Mouse (Mus musculus) forebrain, postnatal 0 days (tissue): Measurements from ENCODE around the gene Aurka. TPM values are rescaled to one million over a fixed set of nuclear protein-coding genes. Genes with fewer than 3 reads are reported as not detected.

ENCODE experiments used
- ATAC-seq: fragments of 200-750 bp; cut with Nextera tagmentation; 2 replicates; pipeline ENCODE4 v1.8.0; 2017; ENCODE audit warnings: mild to moderate bottlenecking, moderate library complexity
- DNase-seq: peaks from one replicate; pipeline ENCODE4 v3.0.0-alpha.2; 2015
- H3K27ac ChIP-seq: fragments of 300-500 bp; sonication (generic); 2 replicates; pipeline ENCODE4 v1.5.1; 2014; ENCODE audit warnings: low read depth, mild to moderate bottlenecking, antibody characterized with exemption, low read length, moderate library complexity, mixed read lengths
- H3K27me3 ChIP-seq: fragments of 300-500 bp; sonication (generic); 2 replicates; pipeline ENCODE4 v1.6.1; 2014; ENCODE audit warnings: mild to moderate bottlenecking, low read length, mixed read lengths; ENCODE audit not compliant: insufficient read depth
- H3K36me3 ChIP-seq: fragments of 300-500 bp; sonication (generic); 2 replicates; pipeline ENCODE4 v1.6.1; 2014; ENCODE audit warnings: mild to moderate bottlenecking, moderate library complexity; ENCODE audit not compliant: insufficient read depth
- H3K4me1 ChIP-seq: fragments of 300-500 bp; sonication (generic); 2 replicates; pipeline ENCODE4 v1.6.1; 2014; ENCODE audit warnings: antibody characterized with exemption; ENCODE audit not compliant: insufficient read depth
- H3K4me2 ChIP-seq: fragments of 300-500 bp; sonication (generic); 2 replicates; pipeline ENCODE4 v1.6.1; 2014; ENCODE audit warnings: low read depth, mild to moderate bottlenecking, moderate library complexity
- H3K4me3 ChIP-seq: fragments of 300-500 bp; sonication (generic); 2 replicates; pipeline ENCODE4 v1.5.1; 2014; ENCODE audit warnings: low read depth, low read length, mixed read lengths
- H3K9ac ChIP-seq: fragments of 300-500 bp; sonication (generic); 2 replicates; pipeline ENCODE4 v1.6.1; 2014; ENCODE audit warnings: mild to moderate bottlenecking
- H3K9me3 ChIP-seq: fragments of 300-500 bp; sonication (generic); 2 replicates; pipeline ENCODE4 v1.6.1; 2016; ENCODE audit warnings: low read length
- CTCF ChIP-seq: sonication (generic); IDR thresholded peaks from 2 replicates; pipeline ENCODE4 v1.5.1; 2016; ENCODE audit warnings: antibody characterized with exemption, control low read depth, low read depth
- whole genome bisulfite sequencing: fragments of 180-500 bp; shearing (Covaris S2); extraction: QIAGEN DNeasy Blood & Tissue Kit; methylation state at CpG from one replicate; pipeline ENCODE4 v1.1.7; 2014; 5-methylcytosine and 5-hydroxymethylcytosine counted together
- polyA plus RNA-seq: library from polyadenylated mRNA; unstranded; fragments of >200 nt; fragmentation: Nextera tagmentation; extraction: Ambion mirVana; gene quantifications from 2 replicates; pipeline ENCODE4 v1.2.1, GENCODE M21; 2015
- total RNA-seq: library from RNA; depleted of rRNA; stranded (reverse); fragments of >200 nt; gene quantifications from 2 replicates; pipeline ENCODE4 v1.2.3, GENCODE M21; 2014; rRNA removed

The Aurka gene
- total RNA-seq (4.7 and 9.2 TPM in 2 replicates), polyA plus RNA-seq (8.8 and 10.4 TPM in 2 replicates)

DNA sequence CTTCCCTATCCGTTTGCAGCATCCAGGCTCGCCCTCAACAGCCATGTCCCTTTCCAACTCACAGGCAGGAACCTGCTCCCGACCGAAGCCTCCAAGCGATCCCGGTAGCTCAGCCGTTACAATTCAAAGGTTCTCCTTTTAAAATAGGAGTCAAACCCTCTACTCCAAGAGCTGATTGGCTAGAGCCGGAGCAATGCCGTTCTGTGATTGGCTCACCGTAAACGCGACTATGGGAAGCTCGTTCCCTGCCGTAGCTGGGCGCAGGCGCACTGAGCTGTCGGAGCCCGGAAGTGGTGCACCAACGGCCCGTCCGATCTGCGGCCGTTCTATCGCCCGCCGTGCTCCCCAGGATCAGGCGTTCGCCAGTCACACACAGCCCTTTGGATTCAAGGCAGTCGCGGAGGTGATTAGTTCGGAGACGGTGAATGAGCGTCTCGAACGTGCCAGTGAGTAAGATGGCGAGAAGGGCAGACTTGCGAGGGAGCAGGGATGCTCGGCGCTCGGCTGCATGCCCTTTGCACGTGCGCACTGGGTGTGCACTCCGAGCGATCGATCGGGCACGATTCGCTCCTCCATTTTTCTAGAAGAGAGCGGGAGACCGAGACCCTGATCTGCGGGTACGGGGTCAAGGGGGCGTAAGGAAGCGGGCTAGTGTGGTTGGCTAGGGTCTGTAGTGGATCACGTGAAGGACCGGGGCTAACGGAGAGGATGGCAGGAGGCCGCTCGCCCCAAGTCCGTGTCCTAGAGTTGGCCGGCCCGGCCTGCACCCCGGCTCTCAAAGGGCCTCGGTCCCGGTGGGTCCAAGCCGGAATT, at the start of gene Aurka, which contains the start of gene Cstf1:
TSS of gene Aurka (minus strand) at position 125 of the 813 bp plus-strand sequence.
TSS of gene Cstf1 (plus strand) at position 271 of the 813 bp plus-strand sequence.
- peak; percentile 99 for ATAC-seq
- DNase-seq, result peak; percentile 98
- Histone ChIP-seq H3K9ac (peak within 1 kb of the TSS; percentile 87), H3K9me3 (no peaks in the 10 kb centered on the region), H3K36me3 (peaks cover 23% of the 10 kb centered on the region), H3K4me3 (peak within 1 kb of the TSS; percentile 84), H3K4me2 (peak within 1 kb of the TSS; percentile 88), H3K27me3 (no peaks in the 10 kb centered on the region), H3K4me1 (peaks cover 9% of the 10 kb centered on the region; the same call in 1 of the 2 replicates), H3K27ac (peak within 1 kb of the TSS; percentile 92)
- WGBS, result under 1% methylated on average over 66 of the region's 66 CpGs
- TF ChIP-seq CTCF, result no peak

- DNase-seq (no peak), ATAC-seq (no peak)
- 91% methylated on average over 5 of the region's 5 CpGs for WGBS
- H3K9me3 ChIP-seq, result no peaks in the 10 kb centered on the region
- no peaks in the 10 kb centered on the region for H3K27me3 ChIP-seq
- H3K36me3 ChIP-seq, result no peaks in the 10 kb centered on the region
- no peak overlapping the region for H3K27ac ChIP-seq
- no peak overlapping the region for H3K4me3 ChIP-seq
- no peaks in the 10 kb centered on the region for H3K4me1 ChIP-seq
- no peak overlapping the region for H3K4me2 ChIP-seq
- TF ChIP-seq CTCF, result no peak
- H3K9ac ChIP-seq, result no peak overlapping the region
These were observed 47.9 kb upstream of the Aurka start for GRCm38 (mm10) chr2:172418208-172418607.

- H3K27me3 ChIP-seq, result no peaks in the 10 kb centered on the region
- no peak overlapping the region for H3K9ac ChIP-seq
- H3K4me1 ChIP-seq, result no peaks in the 10 kb centered on the region
- no peaks in the 10 kb centered on the region for H3K9me3 ChIP-seq
- no peak overlapping the region for H3K4me3 ChIP-seq
- DNase-seq (no peak), ATAC-seq (no peak)
- no peak overlapping the region for H3K27ac ChIP-seq
- WGBS, result 90% methylated on average over 5 of the region's 5 CpGs
- H3K4me2 ChIP-seq, result no peak overlapping the region
- no peaks in the 10 kb centered on the region for H3K36me3 ChIP-seq
- no peak for TF ChIP-seq CTCF
These were observed 46.5 kb upstream of the Aurka start for GRCm38 (mm10) chr2:172416876-172417275.

DNA sequence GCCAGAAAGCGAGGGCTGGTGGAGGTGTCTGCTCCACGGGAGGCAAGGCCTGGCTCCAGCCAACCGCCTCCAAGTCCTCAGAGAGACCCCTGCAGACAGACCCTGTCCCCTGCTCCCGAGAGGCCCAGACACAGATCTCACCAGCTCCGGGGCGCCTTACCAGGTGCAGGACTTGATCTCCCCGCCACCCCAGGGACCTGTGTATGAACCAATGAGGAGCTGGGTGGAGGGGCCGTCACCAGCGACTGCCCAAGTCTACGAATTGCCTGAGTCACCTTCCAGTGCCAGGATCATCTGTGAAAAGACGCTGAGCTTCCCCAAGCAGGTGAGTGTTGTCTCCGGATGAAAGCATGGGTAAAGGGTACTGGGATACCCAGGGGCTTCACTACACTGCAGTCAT, 45.9 kb upstream of the Aurka start:
- DNase-seq (no peak), ATAC-seq (no peak)
- no peak overlapping the region for H3K9ac ChIP-seq
- H3K4me3 ChIP-seq, result no peak overlapping the region
- H3K9me3 ChIP-seq, result no peaks in the 10 kb centered on the region
- H3K4me1 ChIP-seq, result no peaks in the 10 kb centered on the region
- H3K36me3 ChIP-seq, result no peaks in the 10 kb centered on the region
- no peak overlapping the region for H3K27ac ChIP-seq
- WGBS, result 63% methylated on average over 12 of the region's 12 CpGs
- H3K27me3 ChIP-seq, result no peaks in the 10 kb centered on the region
- no peak for TF ChIP-seq CTCF
- H3K4me2 ChIP-seq, result no peak overlapping the region

- Histone ChIP-seq H3K27ac (no peak overlapping the region), H3K4me1 (no peaks in the 10 kb centered on the region), H3K9ac (no peak overlapping the region), H3K27me3 (no peaks in the 10 kb centered on the region), H3K4me3 (no peak overlapping the region), H3K4me2 (no peak overlapping the region), H3K36me3 (no peaks in the 10 kb centered on the region), H3K9me3 (no peaks in the 10 kb centered on the region)
- no peak for TF ChIP-seq CTCF
- no peak for DNase-seq
- WGBS, result 64% methylated on average over 5 of the region's 5 CpGs
- no peak for ATAC-seq
These were observed 43.6 kb upstream of the Aurka start for GRCm38 (mm10) chr2:172413894-172414293.

DNA sequence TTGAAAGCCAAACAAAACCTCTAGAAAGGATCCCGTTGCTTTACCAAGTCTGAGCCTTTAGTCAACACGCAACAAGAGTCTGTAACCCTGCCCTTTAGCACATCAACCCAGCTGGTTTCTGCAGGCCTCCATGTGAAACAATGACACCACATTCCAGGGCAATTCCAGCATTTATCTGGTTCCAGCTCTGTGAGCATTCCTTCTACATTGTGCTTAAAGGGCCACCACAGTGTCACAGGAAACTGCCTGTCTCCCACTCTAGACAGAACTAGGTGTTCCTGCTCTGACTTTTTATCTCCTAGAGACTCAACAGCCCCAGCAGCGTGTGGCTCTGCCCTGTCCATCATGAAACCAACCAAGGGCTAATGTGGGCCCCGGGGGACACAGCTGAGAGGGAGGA, 42.9 kb upstream of the Aurka start:
- ATAC-seq, result no peak
- 32% methylated on average over 4 of the region's 4 CpGs for WGBS

DNA sequence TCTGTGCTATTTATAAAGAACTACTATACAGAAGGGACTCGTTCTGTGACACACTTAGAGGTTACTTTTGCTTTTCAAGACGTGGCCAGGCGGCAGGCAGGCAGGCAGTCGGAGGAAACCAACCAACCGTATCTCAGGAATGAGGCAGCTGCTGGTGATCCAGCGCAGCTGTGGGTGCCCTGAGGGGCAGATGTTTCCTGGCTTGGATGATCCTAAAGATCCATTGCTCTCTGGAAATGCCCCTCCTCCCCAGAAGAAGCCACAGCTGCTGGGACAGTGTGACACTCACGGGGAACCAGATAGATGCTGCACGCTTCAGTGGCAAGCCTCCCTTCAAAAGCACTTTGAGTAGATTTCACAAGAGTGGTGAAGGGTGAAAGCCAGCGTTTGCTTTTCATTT, 42.1 kb upstream of the Aurka start:
- Histone ChIP-seq H3K4me2 (no peak overlapping the region), H3K27me3 (no peaks in the 10 kb centered on the region), H3K4me1 (no peaks in the 10 kb centered on the region), H3K27ac (no peak overlapping the region), H3K4me3 (no peak overlapping the region), H3K36me3 (no peaks in the 10 kb centered on the region), H3K9ac (no peak overlapping the region), H3K9me3 (no peaks in the 10 kb centered on the region)
- ATAC-seq (peak; percentile 42), DNase-seq (peak; percentile 26)
- 6% methylated on average over 9 of the region's 9 CpGs for WGBS
- no peak for TF ChIP-seq CTCF

More for the DNA sequence above, 42.9 kb upstream of the Aurka start:
- no peaks in the 10 kb centered on the region for H3K4me1 ChIP-seq
- H3K4me2 ChIP-seq, result no peak overlapping the region
- DNase-seq, result no peak
- no peak overlapping the region for H3K4me3 ChIP-seq
- H3K36me3 ChIP-seq, result no peaks in the 10 kb centered on the region
- no peak overlapping the region for H3K9ac ChIP-seq
- no peaks in the 10 kb centered on the region for H3K9me3 ChIP-seq
- TF ChIP-seq CTCF, result no peak
- no peak overlapping the region for H3K27ac ChIP-seq
- no peaks in the 10 kb centered on the region for H3K27me3 ChIP-seq
